Mouse (Mus musculus): ENCODE results near the gene Wdr26.

- TF ChIP-seq POLR2A (IDR thresholded peaks at IDR 0.05; ENCODE audit: insufficient read depth, low read length) (no peak), CTCF (IDR thresholded peaks at IDR 0.05; ENCODE audit: low read depth, low read length) (no peak), EP300 (IDR thresholded peaks at IDR 0.05; ENCODE audit: insufficient read depth, low read depth, low read length) (no peak)
Measured at GRCm38 (mm10) chr1:181249537-181249936, 37.7 kb upstream of the Wdr26 start.
